8 mouse cellular contexts compared by ENCODE assay signal in genomic region chr14:121919752-121920151, GRCm38 (mm10). TPM values are rescaled to one million over a fixed set of nuclear protein-coding genes. Genes with fewer than 3 reads are reported as not detected.
DNase-seq lines count a peak whose midpoint lies in the region; ATAC-seq and TF ChIP-seq lines count a peak whose summit lies in the region.
"Had no signal": no experiment of that assay in that cellular context is flagged by ENCODE, and none has a peak within 500 bp of the region (broad histone marks: within the 10 kb centered on the region; RNA-seq: fewer than 3 reads in every experiment).

No protein-coding gene starts in this region.

- WGBS in liver, postnatal 0 days (ENCODE audit: insufficient replicate concordance), result 9% methylated on average over 3 of the region's 3 CpGs

- H3K27ac ChIP-seq in left cerebral cortex, adult 2 months, result no peak overlapping the region
- no peak overlapping the region for H3K27ac ChIP-seq in liver, postnatal 0 days (ENCODE audit: low read depth)

- intact Hi-C loops in left cerebral cortex, adult 2 months (cut with DNase I), result loop anchor here (1.0 to 5.0 kb wide), 2 partner anchors 54 to 332 kb away; no protein-coding TSS in a partner anchor
- intact Hi-C loops in left cerebral cortex, postnatal 25 days (cut with DNase I), result loop anchor here (1.0 to 5.0 kb wide), 2 partner anchors 54 to 332 kb away; no protein-coding TSS in a partner anchor
- intact Hi-C loops in gastrocnemius, postnatal 14 days (cut with DNase I; ENCODE audit: low total_unique reads), result loop anchor here (5.0 kb wide), 1 partner anchor 52 kb away; no protein-coding TSS in a partner anchor

- no peaks in the 10 kb centered on the region for H3K27me3 ChIP-seq in liver, postnatal 0 days (ENCODE audit: insufficient read depth, low read length)
- H3K27me3 ChIP-seq: limb, embryonic 13.5 days had no signal

- peak; percentile 16 for ATAC-seq in CD4-positive, CD25-positive, alpha-beta regulatory T cell, adult 4 months
- ATAC-seq in liver, postnatal 0 days, result no peak

- TF ChIP-seq EP300 in liver, postnatal 0 days (IDR thresholded peaks at IDR 0.05; ENCODE audit: low read depth), result no peak

- no peak overlapping the region for H3K9ac ChIP-seq in liver, postnatal 0 days (replicated peaks)
- H3K9ac ChIP-seq: limb, embryonic 13.5 days had no signal

- no peak overlapping the region for H3K4me2 ChIP-seq in liver, postnatal 0 days (ENCODE audit: low read depth, low read length)
- H3K4me2 ChIP-seq: limb, embryonic 13.5 days had no signal

- H3K4me1 ChIP-seq in liver, postnatal 0 days (ENCODE audit: insufficient read depth), result 0 out of 2 replicates have a peak, but pooled peaks cover 2% of the 10 kb centered on the region

- no peak overlapping the region for H3K4me3 ChIP-seq in left cerebral cortex, adult 2 months
- no peak overlapping the region for H3K4me3 ChIP-seq in liver, postnatal 0 days (ENCODE audit: low read depth, low read length)
- H3K4me3 ChIP-seq: limb, embryonic 13.5 days had no signal

- H3K36me3 ChIP-seq in liver, postnatal 0 days (replicated peaks; ENCODE audit: insufficient read depth, low read length), result peaks cover 5% of the 10 kb centered on the region; the same call in 1 of the 2 replicates

- DNase-seq in left cerebral cortex, adult 2 months (ENCODE audit: extremely low spot score in 1 of 2, low spot score in 2 of 2), result no peak
- DNase-seq in left cerebral cortex, postnatal 25 days (ENCODE audit: low spot score in 2 of 2), result no peak
- peak; percentile 61 for DNase-seq in NIH3T3 (ENCODE audit: low read depth)
- DNase-seq in liver, postnatal 0 days, result peak; percentile 11
- no peak for DNase-seq in adrenal gland, postnatal 4 days (ENCODE audit: low spot score in 2 of 2)
- no peak for DNase-seq in gastrocnemius, postnatal 14 days

- no peaks in the 10 kb centered on the region for H3K9me3 ChIP-seq in liver, postnatal 0 days (ENCODE audit: low read length)
- H3K9me3 ChIP-seq: limb, embryonic 13.5 days had no signal

- TF ChIP-seq CTCF in left cerebral cortex, adult 2 months (IDR thresholded peaks at IDR 0.05), result peak; percentile 77
- TF ChIP-seq CTCF in liver, postnatal 0 days (IDR thresholded peaks at IDR 0.05; ENCODE audit: low read depth), result peak; percentile 71

RNA-seq across cellular contexts. Expression of gene Gpr18, which starts 4.2 kb away (rescaled TPM):
- total RNA-seq in left cerebral cortex, adult 2 months (2021), result not detected
- not detected for total RNA-seq in left cerebral cortex, postnatal 25 days (2021)
- 10 to 100 TPM; 92.7 to 95.9 TPM for polyA plus RNA-seq in CD4-positive, CD25-positive, alpha-beta regulatory T cell, adult 4 months (2017; shearing (Covaris generic))
- polyA plus RNA-seq in liver, postnatal 0 days (2015; fragmentation: Nextera tagmentation; extraction: Ambion mirVana), result 0.78 and 0.81 TPM in 2 replicates
- under 1 TPM in 1 of 2 experiments, not detected in 1; 0.25 TPM for total RNA-seq in adrenal gland, postnatal 4 days (2021)
- not detected for total RNA-seq in gastrocnemius, postnatal 14 days (2021)

RNA-seq across cellular contexts. Expression of gene Ubac2, which starts 41.3 kb away (rescaled TPM):
- total RNA-seq in left cerebral cortex, adult 2 months (2021), result 10 to 100 TPM; 34.0 to 36.9 TPM
- total RNA-seq in left cerebral cortex, postnatal 25 days (2021), result 10 to 100 TPM; 33.7 to 33.8 TPM
- polyA plus RNA-seq in CD4-positive, CD25-positive, alpha-beta regulatory T cell, adult 4 months (2017; shearing (Covaris generic)), result 10 to 100 TPM; 83.5 to 93.7 TPM
- polyA plus RNA-seq in liver, postnatal 0 days (2015; fragmentation: Nextera tagmentation; extraction: Ambion mirVana), result 25.8 and 27.4 TPM in 2 replicates
- 10 to 100 TPM; 33.5 to 33.9 TPM for total RNA-seq in adrenal gland, postnatal 4 days (2021)
- 10 to 100 TPM; 18.2 to 20.8 TPM for total RNA-seq in gastrocnemius, postnatal 14 days (2021)

RNA-seq across cellular contexts. Expression of gene Gpr183, which starts 45.2 kb away (rescaled TPM):
- total RNA-seq in left cerebral cortex, adult 2 months (2021), result under 1 TPM; 0.44 to 0.66 TPM
- 1 to 10 TPM in 1 of 2 experiments, under 1 TPM in 1; 0.96 to 1.7 TPM for total RNA-seq in left cerebral cortex, postnatal 25 days (2021)
- polyA plus RNA-seq in CD4-positive, CD25-positive, alpha-beta regulatory T cell, adult 4 months (2017; shearing (Covaris generic)), result 100 to 1,000 TPM; 102 to 104 TPM
- 0.94 and 0.95 TPM in 2 replicates for polyA plus RNA-seq in liver, postnatal 0 days (2015; fragmentation: Nextera tagmentation; extraction: Ambion mirVana)
- under 1 TPM; 0.42 to 0.56 TPM for total RNA-seq in adrenal gland, postnatal 4 days (2021)
- total RNA-seq in gastrocnemius, postnatal 14 days (2021), result 1 to 10 TPM in 1 of 2 experiments, under 1 TPM in 1; 0.64 to 1.3 TPM

Comparison
In these comparisons a context has a peak if more than half of its experiments do, and no peak if none do; other contexts are left out.
1. DNase-seq: peak in NIH3T3 (single experiment) and liver, postnatal 0 days (single experiment); none in left cerebral cortex, adult 2 months (0 of 2), left cerebral cortex, postnatal 25 days (0 of 2), adrenal gland, postnatal 4 days (0 of 2) and gastrocnemius, postnatal 14 days (single experiment).